Mouse (Mus musculus) ES-Bruce4 (cell line): ENCODE results near the gene Hlx.

Experiments used
- CTCF ChIP-seq: IDR thresholded peaks from one replicate; pipeline ENCODE4 v1.8.1; 2011; ENCODE audit warnings: low read depth, low read length
- EP300 ChIP-seq: IDR thresholded peaks from 2 replicates; pipeline ENCODE4 v1.6.1; 2011; ENCODE audit warnings: low read depth, low read length; ENCODE audit not compliant: insufficient read depth

- TF ChIP-seq CTCF (no peak), EP300 (no peak)
These were observed 11.3 kb downstream of the Hlx start for GRCm38 (mm10) chr1:184721121-184721520.
